Mouse (Mus musculus) embryonic facial prominence, embryonic 15.5 days (tissue): ENCODE measurements around the gene Mansc1. TPM values are rescaled to one million over a fixed set of nuclear protein-coding genes. Genes with fewer than 3 reads are reported as not detected.

Source experiments
- ATAC-seq: fragments of 200-750 bp; cut with Nextera tagmentation; 2 replicates; pipeline ENCODE4 v1.8.0; 2017; ENCODE audit warnings: low read depth, moderate TSS enrichment; ENCODE audit not compliant: insufficient number of reproducible peaks, low FRiP score, low TSS enrichment
- H3K27ac ChIP-seq: fragments of 300-500 bp; sonication (generic); replicated peaks from 2 replicates; pipeline ENCODE4 v1.5.1; 2015; ENCODE audit warnings: mild to moderate bottlenecking, inconsistent platforms
- H3K27me3 ChIP-seq: fragments of 300-500 bp; sonication (generic); 2 replicates; pipeline ENCODE4 v1.6.1; 2015; ENCODE audit warnings: inconsistent platforms
- H3K36me3 ChIP-seq: fragments of 300-500 bp; sonication (generic); 2 replicates; pipeline ENCODE4 v1.6.1; 2015; ENCODE audit warnings: mild to moderate bottlenecking, inconsistent platforms
- H3K4me1 ChIP-seq: fragments of 300-500 bp; sonication (generic); 2 replicates; pipeline ENCODE4 v1.6.1; 2015; ENCODE audit warnings: inconsistent platforms
- H3K4me2 ChIP-seq: fragments of 300-500 bp; sonication (generic); replicated peaks from 2 replicates; pipeline ENCODE4 v1.6.1; 2015; ENCODE audit warnings: mild to moderate bottlenecking, inconsistent platforms
- H3K4me3 ChIP-seq: fragments of 300-500 bp; sonication (generic); replicated peaks from 2 replicates; pipeline ENCODE4 v1.5.1; 2015; ENCODE audit warnings: mild to moderate bottlenecking, inconsistent platforms
- H3K9ac ChIP-seq: fragments of 300-500 bp; sonication (generic); 2 replicates; pipeline ENCODE4 v1.6.1; 2015; ENCODE audit warnings: inconsistent platforms
- H3K9me3 ChIP-seq: fragments of 300-500 bp; sonication (generic); replicated peaks from 2 replicates; pipeline ENCODE4 v1.6.1; 2016; ENCODE audit warnings: inconsistent platforms
- WGBS: fragments of 180-500 bp; shearing (Covaris S2); methylation state at CpG from one replicate; pipeline ENCODE4 v1.1.7; 2015; 5-methylcytosine and 5-hydroxymethylcytosine counted together
- polyA plus RNA-seq: library from polyadenylated mRNA; unstranded; fragments of >200 nt; fragmentation: Nextera tagmentation; extraction: Ambion mirVana; gene quantifications from 2 replicates; pipeline ENCODE4 v1.2.1, GENCODE M21; 2015

Gene Mansc1
- polyA plus RNA-seq, 1 experiment from 2014 or later: 3.5 TPM

GRCm38 (mm10) chr6:134659108-134659958 lies 27.0 kb upstream of the Mansc1 start:
- H3K9ac ChIP-seq: no peak overlapping the region
- no peak overlapping the region for H3K4me2 ChIP-seq
- ATAC-seq: peak; percentile 86; the same call in 1 of the 2 replicates
- H3K27ac ChIP-seq: no peak overlapping the region
- no peak overlapping the region for H3K4me3 ChIP-seq
- no peaks in the 10 kb centered on the region for H3K9me3 ChIP-seq
- WGBS: 12% methylated on average over 9 of the region's 9 CpGs
- H3K36me3 ChIP-seq: no peaks in the 10 kb centered on the region
- H3K27me3 ChIP-seq: no peaks in the 10 kb centered on the region
- H3K4me1 ChIP-seq: peaks cover 12% of the 10 kb centered on the region; the same call in 1 of the 2 replicates

- Histone ChIP-seq H3K4me3 (no peak overlapping the region), H3K9ac (no peak overlapping the region)
Observed at GRCm38 (mm10) chr6:134656527-134656926, 24.2 kb upstream of the Mansc1 start.

GRCm38 (mm10) chr6:134648356-134648755 lies 16.1 kb upstream of the Mansc1 start:
- H3K4me1 ChIP-seq: peaks cover 9% of the 10 kb centered on the region; the same call in 1 of the 2 replicates
- no peak overlapping the region for H3K4me3 ChIP-seq
- H3K27me3 ChIP-seq: no peaks in the 10 kb centered on the region
- peaks cover 8% of the 10 kb centered on the region; the same call in 1 of the 2 replicates for H3K36me3 ChIP-seq
- H3K27ac ChIP-seq: peak overlapping the region; percentile 29
- H3K9me3 ChIP-seq: no peaks in the 10 kb centered on the region
- ATAC-seq: no peak
- WGBS: 69% methylated on average over 5 of the region's 5 CpGs
- H3K9ac ChIP-seq: no peak overlapping the region
- no peak overlapping the region for H3K4me2 ChIP-seq

More at GRCm38 (mm10) chr6:134656527-134656926, 24.2 kb upstream of the Mansc1 start:
- no peak for ATAC-seq
- no peaks in the 10 kb centered on the region for H3K36me3 ChIP-seq
- 20% methylated on average over 4 of the region's 4 CpGs for WGBS
- peaks cover 12% of the 10 kb centered on the region; the same call in 1 of the 2 replicates for H3K4me1 ChIP-seq
- H3K27ac ChIP-seq: peak overlapping the region; percentile 48; the same call in 1 of the 2 replicates
- no peaks in the 10 kb centered on the region for H3K27me3 ChIP-seq
- H3K9me3 ChIP-seq: no peaks in the 10 kb centered on the region
- H3K4me2 ChIP-seq: no peak overlapping the region

GRCm38 (mm10) chr6:134647621-134648020 lies 15.3 kb upstream of the Mansc1 start:
- Histone ChIP-seq H3K27me3 (no peaks in the 10 kb centered on the region), H3K27ac (peak overlapping the region; percentile 68), H3K36me3 (peaks cover 8% of the 10 kb centered on the region; the same call in 1 of the 2 replicates), H3K4me2 (no peak overlapping the region), H3K9ac (no peak overlapping the region), H3K4me3 (no peak overlapping the region), H3K9me3 (no peaks in the 10 kb centered on the region), H3K4me1 (peaks cover 9% of the 10 kb centered on the region; the same call in 1 of the 2 replicates)
- 8% methylated on average over 5 of the region's 5 CpGs for WGBS
- ATAC-seq: peak; percentile 73

- no peaks in the 10 kb centered on the region for H3K9me3 ChIP-seq
Observed at GRCm38 (mm10) chr6:134646835-134647234, 14.5 kb upstream of the Mansc1 start.

GRCm38 (mm10) chr6:134643296-134643695 lies 11.0 kb upstream of the Mansc1 start:
- Histone ChIP-seq H3K9me3 (no peaks in the 10 kb centered on the region), H3K9ac (no peak overlapping the region), H3K27ac (no peak overlapping the region), H3K36me3 (peaks cover 8% of the 10 kb centered on the region; the same call in 1 of the 2 replicates), H3K4me2 (no peak overlapping the region), H3K4me3 (no peak overlapping the region), H3K27me3 (no peaks in the 10 kb centered on the region), H3K4me1 (peaks cover 19% of the 10 kb centered on the region)
- ATAC-seq: no peak
- WGBS: 96% methylated on average over 5 of the region's 5 CpGs

More at GRCm38 (mm10) chr6:134646835-134647234, 14.5 kb upstream of the Mansc1 start:
- H3K27ac ChIP-seq: peak overlapping the region; percentile 68; the same call in 1 of the 2 replicates
- H3K36me3 ChIP-seq: peaks cover 8% of the 10 kb centered on the region; the same call in 1 of the 2 replicates
- H3K4me1 ChIP-seq: peaks cover 13% of the 10 kb centered on the region
- H3K27me3 ChIP-seq: no peaks in the 10 kb centered on the region
- no peak for ATAC-seq
- no peak overlapping the region for H3K9ac ChIP-seq
- H3K4me3 ChIP-seq: no peak overlapping the region
- H3K4me2 ChIP-seq: no peak overlapping the region
- WGBS: 86% methylated on average over 6 of the region's 6 CpGs

GRCm38 (mm10) chr6:134641738-134642446 lies 9.6 kb upstream of the Mansc1 start:
- peak overlapping the region; percentile 83; the same call in 1 of the 2 replicates for H3K9ac ChIP-seq
- H3K4me2 ChIP-seq: peak overlapping the region; percentile 68
- H3K4me1 ChIP-seq: peaks cover 11% of the 10 kb centered on the region; the same call in 1 of the 2 replicates
- no peaks in the 10 kb centered on the region for H3K27me3 ChIP-seq
- H3K36me3 ChIP-seq: peaks cover 8% of the 10 kb centered on the region; the same call in 1 of the 2 replicates
- no peak for ATAC-seq
- no peaks in the 10 kb centered on the region for H3K9me3 ChIP-seq
- 64% methylated on average over 9 of the region's 9 CpGs for WGBS
- peak overlapping the region; percentile 80; the same call in 1 of the 2 replicates for H3K27ac ChIP-seq
- peak overlapping the region; percentile 79 for H3K4me3 ChIP-seq

GRCm38 (mm10) chr6:134640485-134641475 lies 8.5 kb upstream of the Mansc1 start:
- Histone ChIP-seq H3K4me1 (peaks cover 11% of the 10 kb centered on the region; the same call in 1 of the 2 replicates), H3K4me2 (peak overlapping the region; percentile 68), H3K9me3 (no peaks in the 10 kb centered on the region), H3K27me3 (no peaks in the 10 kb centered on the region), H3K27ac (peak overlapping the region; percentile 80), H3K4me3 (peak overlapping the region; percentile 79), H3K9ac (peak overlapping the region; percentile 83), H3K36me3 (peaks cover 8% of the 10 kb centered on the region; the same call in 1 of the 2 replicates)
- WGBS: 2% methylated on average over 65 of the region's 65 CpGs
- ATAC-seq: peak; percentile 99

- Histone ChIP-seq H3K9ac (no peak overlapping the region), H3K27ac (no peak overlapping the region), H3K4me3 (no peak overlapping the region), H3K36me3 (peaks cover 3% of the 10 kb centered on the region; the same call in 1 of the 2 replicates), H3K27me3 (no peaks in the 10 kb centered on the region), H3K4me2 (no peak overlapping the region), H3K4me1 (peaks cover 11% of the 10 kb centered on the region; the same call in 1 of the 2 replicates), H3K9me3 (no peaks in the 10 kb centered on the region)
- ATAC-seq: no peak
- 90% methylated on average over 1 of the region's 1 CpGs for whole genome bisulfite sequencing
Observed at GRCm38 (mm10) chr6:134639900-134640299, 7.6 kb upstream of the Mansc1 start.

GRCm38 (mm10) chr6:134639210-134639609 lies 6.9 kb upstream of the Mansc1 start, which contains the start of gene Borcs5:
Gene Borcs5 (plus strand): TSS chr6:134639510.
- no peak for ATAC-seq
- no peak within 1 kb of the TSS for H3K9ac ChIP-seq
- H3K4me1 ChIP-seq: peaks cover 11% of the 10 kb centered on the region; the same call in 1 of the 2 replicates
- H3K4me3 ChIP-seq: no peak within 1 kb of the TSS
- H3K27ac ChIP-seq: no peak within 1 kb of the TSS
- H3K9me3 ChIP-seq: no peaks in the 10 kb centered on the region
- WGBS: 91% methylated on average over 3 of the region's 3 CpGs
- H3K4me2 ChIP-seq: no peak within 1 kb of the TSS
- no peaks in the 10 kb centered on the region for H3K27me3 ChIP-seq
- no peaks in the 10 kb centered on the region for H3K36me3 ChIP-seq
